Mouse (Mus musculus) midbrain, embryonic 14.5 days (tissue): Measurements from ENCODE around the gene Fam162a. TPM values are rescaled to one million over a fixed set of nuclear protein-coding genes. Genes with fewer than 3 reads are reported as not detected.
"Not testable (repeated sequence)": the region's sequence is repeated elsewhere in the genome, so short reads cannot be mapped to it uniquely, and the experiment has no call there.

Experiments used
- ATAC-seq: fragments of 200-750 bp; cut with Nextera tagmentation; 2 replicates; pipeline ENCODE4 v1.8.0; 2017; ENCODE audit warnings: moderate number of reproducible peaks, moderate library complexity; ENCODE audit not compliant: low FRiP score, low TSS enrichment
- DNase-seq: peaks from one replicate; pipeline ENCODE4 v3.0.0-alpha.2; 2015
- H3K27ac ChIP-seq: fragments of 300-500 bp; sonication (generic); replicated peaks from 2 replicates; pipeline ENCODE4 v1.5.1; 2014; ENCODE audit warnings: mild to moderate bottlenecking, low read depth, low read length, moderate library complexity
- H3K27me3 ChIP-seq: fragments of 300-500 bp; sonication (generic); 2 replicates; pipeline ENCODE4 v1.6.1; 2014; ENCODE audit warnings: low read length, control low read depth, mixed read lengths; ENCODE audit not compliant: control insufficient read depth, insufficient read depth
- H3K36me3 ChIP-seq: fragments of 300-500 bp; sonication (generic); 2 replicates; pipeline ENCODE4 v1.6.1; 2014; ENCODE audit warnings: low read length, control low read depth; ENCODE audit not compliant: control insufficient read depth, insufficient read depth
- H3K4me1 ChIP-seq: fragments of 300-500 bp; sonication (generic); 2 replicates; pipeline ENCODE4 v1.6.1; 2014; ENCODE audit warnings: mild to moderate bottlenecking, antibody characterized with exemption, low read length, control low read depth; ENCODE audit not compliant: control insufficient read depth, insufficient read depth
- H3K4me2 ChIP-seq: fragments of 300-500 bp; sonication (generic); 2 replicates; pipeline ENCODE4 v1.6.1; 2014; ENCODE audit warnings: mild to moderate bottlenecking, low read length, moderate library complexity
- H3K4me3 ChIP-seq: fragments of 300-500 bp; sonication (generic); replicated peaks from 2 replicates; pipeline ENCODE4 v1.5.1; 2014; ENCODE audit warnings: low read depth, low read length
- H3K9ac ChIP-seq: fragments of 300-500 bp; sonication (generic); replicated peaks from 2 replicates; pipeline ENCODE4 v1.6.1; 2014; ENCODE audit warnings: mild to moderate bottlenecking, low read length, moderate library complexity
- H3K9me3 ChIP-seq: fragments of 300-500 bp; sonication (generic); 2 replicates; pipeline ENCODE4 v1.6.1; 2016; ENCODE audit warnings: low read length, control low read depth, mixed read lengths; ENCODE audit not compliant: control insufficient read depth
- WGBS: fragments of 180-500 bp; shearing (Covaris S2); extraction: QIAGEN DNeasy Blood & Tissue Kit; methylation state at CpG from one replicate; pipeline ENCODE4 v1.1.7; 2014; 5-methylcytosine and 5-hydroxymethylcytosine counted together
- polyA plus RNA-seq: library from polyadenylated mRNA; unstranded; fragments of >200 nt; fragmentation: Nextera tagmentation; extraction: Ambion mirVana; gene quantifications from 2 replicates; pipeline ENCODE4 v1.2.1, GENCODE M21; 2014

Gene Fam162a
- polyA plus RNA-seq, 1 experiment from 2014 or later, result 132 TPM

DNA sequence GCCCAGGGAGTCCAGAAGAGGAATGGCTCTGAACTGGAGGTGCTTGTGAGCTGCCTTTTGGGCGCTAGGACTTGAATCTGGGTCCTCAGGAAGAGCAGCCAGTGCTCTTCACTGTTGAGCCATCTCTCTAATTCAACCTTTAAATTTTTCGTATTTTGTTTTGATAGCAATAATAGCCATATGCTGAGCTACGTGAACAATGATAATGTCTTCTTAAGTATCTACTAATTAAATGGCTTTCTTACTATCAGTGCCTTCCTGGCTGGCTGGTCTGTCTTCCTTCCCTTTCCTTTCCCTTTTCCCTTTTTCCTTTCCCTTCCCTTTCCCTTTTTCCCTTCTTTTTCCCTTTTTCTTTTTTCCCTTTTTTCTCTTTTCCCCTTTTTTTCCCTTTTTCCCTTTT is 63.0 kb downstream of the Fam162a start:
- Histone ChIP-seq H3K4me2 (no peak overlapping the region), H3K4me1 (no peaks in the 10 kb centered on the region), H3K9ac (no peak overlapping the region), H3K27ac (no peak overlapping the region), H3K27me3 (no peaks in the 10 kb centered on the region), H3K36me3 (peaks cover 35% of the 10 kb centered on the region), H3K4me3 (no peak overlapping the region), H3K9me3 (no peaks in the 10 kb centered on the region)
- WGBS, result 98% methylated on average over 3 of the region's 3 CpGs
- ATAC-seq, result no peak
- no peak for DNase-seq

DNA sequence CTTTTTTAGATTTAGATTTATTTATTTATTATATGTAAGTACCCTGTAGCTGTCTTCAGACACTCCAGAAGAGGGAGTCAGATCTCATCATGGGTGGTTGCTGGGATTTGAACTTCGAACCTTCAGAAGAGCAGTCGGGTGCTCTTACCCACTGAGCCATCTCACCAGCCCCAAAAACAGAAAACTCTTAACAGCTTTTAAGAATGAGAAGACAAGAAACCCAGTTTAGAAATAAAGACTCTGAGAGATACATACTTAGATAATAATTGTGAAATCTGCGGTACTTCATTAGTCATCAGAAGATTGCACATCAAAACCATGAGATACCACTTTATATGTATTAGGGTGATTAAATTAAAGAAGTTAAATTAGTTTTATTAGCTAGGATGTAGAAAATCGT is 72.5 kb downstream of the Fam162a start:
- H3K4me2 ChIP-seq, H3K4me3 ChIP-seq, H3K4me1 ChIP-seq, H3K27ac ChIP-seq, H3K27me3 ChIP-seq, H3K9me3 ChIP-seq, DNase-seq, H3K9ac ChIP-seq, ATAC-seq: not testable (repeated sequence)
- H3K36me3 ChIP-seq, result peaks cover 17% of the 10 kb centered on the region
- 92% methylated on average over 4 of the region's 4 CpGs for WGBS

Other genes starting within 250 kb of the Fam162a start
- gene Parp14, start 200.1 kb downstream of the Fam162a start, polyA plus RNA-seq, result 0.09 and 0.62 TPM in 2 replicates
- 0.30 and 3.3 TPM in 2 replicates for gene Parp9, start 133.1 kb downstream of the Fam162a start, polyA plus RNA-seq
- gene Dtx3l, start 132.4 kb downstream of the Fam162a start, polyA plus RNA-seq, result 0.55 and 2.8 TPM in 2 replicates
- 73.4 and 104 TPM in 2 replicates for gene Kpna1, start 92.8 kb downstream of the Fam162a start, polyA plus RNA-seq
- 14.4 and 16.9 TPM in 2 replicates for gene Wdr5b, start 30.4 kb downstream of the Fam162a start, polyA plus RNA-seq
- 27.7 and 29.7 TPM in 2 replicates for gene Ccdc58, start 91 bp upstream of the Fam162a start, polyA plus RNA-seq
- not detected in 2 replicates for gene Csta1, start 59.6 kb upstream of the Fam162a start, polyA plus RNA-seq
- gene Stfa2l1, start 85.2 kb upstream of the Fam162a start, polyA plus RNA-seq, result not detected in 2 replicates
- not detected in 2 replicates for gene Gm5483, start 112.6 kb upstream of the Fam162a start, polyA plus RNA-seq
- not detected in 2 replicates for gene Gm5416, start 138.8 kb upstream of the Fam162a start, polyA plus RNA-seq
- not detected in 2 replicates for gene 2010005H15Rik, start 149.9 kb upstream of the Fam162a start, polyA plus RNA-seq
- gene Stfa1, start 205.4 kb upstream of the Fam162a start, polyA plus RNA-seq, result not detected in 2 replicates